Mouse (Mus musculus) large intestine, adult 2 months (tissue): ENCODE measurements around the gene Ttll13. TPM values are rescaled to one million over a fixed set of nuclear protein-coding genes. Genes with fewer than 3 reads are reported as not detected.

Experiments used
- DNase-seq: peaks from one replicate; pipeline ENCODE4 v3.0.0-alpha.2; 2012; ENCODE audit warnings: low read depth, low spot score
- WGBS: fragments of 180-500 bp; shearing (Covaris S2); methylation state at CpG from one replicate; pipeline ENCODE4 v1.1.7; 2018; 5-methylcytosine and 5-hydroxymethylcytosine counted together
- polyA plus RNA-seq: library from polyadenylated mRNA; depleted of rRNA; stranded (reverse); fragments of >200 nt; gene quantifications from 2 replicates; pipeline ENCODE4 v1.2.3, GENCODE M21; 2012

The Ttll13 gene
- polyA plus RNA-seq, 1 experiment, result 0.05 TPM

GRCm38 (mm10) chr7:80210982-80211381 is 35.2 kb upstream of the Ttll13 start:
- 90% methylated on average over 4 of the region's 4 CpGs for WGBS
- DNase-seq, result no peak

GRCm38 (mm10) chr7:80213604-80214003 is 32.6 kb upstream of the Ttll13 start:
- no peak for DNase-seq
- 88% methylated on average over 7 of the region's 7 CpGs for WGBS

GRCm38 (mm10) chr7:80214459-80214858 is 31.7 kb upstream of the Ttll13 start:
- WGBS, result 78% methylated on average over 8 of the region's 8 CpGs
- DNase-seq, result no peak

- WGBS, result 23% methylated on average over 4 of the region's 4 CpGs
- no peak for DNase-seq
Measured at GRCm38 (mm10) chr7:80215398-80215797, 30.8 kb upstream of the Ttll13 start.

GRCm38 (mm10) chr7:80216566-80216965 is 29.6 kb upstream of the Ttll13 start:
- no peak for DNase-seq
- 72% methylated on average over 8 of the region's 8 CpGs for WGBS

- DNase-seq, result no peak
- WGBS, result 92% methylated on average over 9 of the region's 9 CpGs
Measured at GRCm38 (mm10) chr7:80218666-80219065, 27.5 kb upstream of the Ttll13 start.

- DNase-seq, result no peak
- 94% methylated on average over 9 of the region's 9 CpGs for WGBS
Measured at GRCm38 (mm10) chr7:80220237-80220797, 25.9 kb upstream of the Ttll13 start.

- DNase-seq, result no peak
- 78% methylated on average over 4 of the region's 4 CpGs for WGBS
Measured at GRCm38 (mm10) chr7:80221179-80221750, 24.9 kb upstream of the Ttll13 start.

- 83% methylated on average over 4 of the region's 4 CpGs for WGBS
Measured at GRCm38 (mm10) chr7:80227065-80227464, 19.1 kb upstream of the Ttll13 start.

GRCm38 (mm10) chr7:80230196-80230595 is 16.0 kb upstream of the Ttll13 start:
- no peak for DNase-seq
- WGBS, result 22% methylated on average over 6 of the region's 6 CpGs

More at GRCm38 (mm10) chr7:80227065-80227464, 19.1 kb upstream of the Ttll13 start:
- no peak for DNase-seq

- no peak for DNase-seq
Measured at GRCm38 (mm10) chr7:80231971-80232488, 14.1 kb upstream of the Ttll13 start.

GRCm38 (mm10) chr7:80232489-80233029 is 13.6 kb upstream of the Ttll13 start, which contains the start of the genes Cib1 and Gdpgp1:
Cib1 (minus strand) TSS chr7:80232813.
Gdpgp1 (plus strand) TSS chr7:80232865.
- under 1% methylated on average over 56 of the region's 56 CpGs for WGBS
- no peak for DNase-seq

More at GRCm38 (mm10) chr7:80231971-80232488, 14.1 kb upstream of the Ttll13 start:
- WGBS, result under 1% methylated on average over 29 of the region's 29 CpGs

- no peak for DNase-seq
- WGBS, result 31% methylated on average over 9 of the region's 9 CpGs
Measured at GRCm38 (mm10) chr7:80233799-80234198, 12.4 kb upstream of the Ttll13 start.

- no peak for DNase-seq
- WGBS, result 87% methylated on average over 10 of the region's 10 CpGs
Measured at GRCm38 (mm10) chr7:80238542-80238941, 7.6 kb upstream of the Ttll13 start.

GRCm38 (mm10) chr7:80241661-80242060 is 4.5 kb upstream of the Ttll13 start:
- no peak for DNase-seq
- 66% methylated on average over 4 of the region's 4 CpGs for WGBS

- no peak for DNase-seq
- WGBS, result 91% methylated on average over 4 of the region's 4 CpGs
Measured at GRCm38 (mm10) chr7:80244851-80245250, 1.3 kb upstream of the Ttll13 start.

GRCm38 (mm10) chr7:80246859-80247258 is 683 bp downstream of the Ttll13 start:
- WGBS, result 48% methylated on average over 7 of the region's 7 CpGs
- no peak for DNase-seq

- 80% methylated on average over 7 of the region's 7 CpGs for WGBS
- DNase-seq, result no peak
Measured at GRCm38 (mm10) chr7:80252437-80252836, 6.3 kb downstream of the Ttll13 start.

- WGBS, result 90% methylated on average over 11 of the region's 11 CpGs
- no peak for DNase-seq
Measured at GRCm38 (mm10) chr7:80252886-80253285, 6.7 kb downstream of the Ttll13 start.

- no peak for DNase-seq
- WGBS, result 74% methylated on average over 2 of the region's 2 CpGs
Measured at GRCm38 (mm10) chr7:80255981-80256380, 9.8 kb downstream of the Ttll13 start.

- no peak for DNase-seq
- 81% methylated on average over 2 of the region's 2 CpGs for WGBS
Measured at GRCm38 (mm10) chr7:80257706-80258105, 11.5 kb downstream of the Ttll13 start.
